Comparison of ENCODE assay signal across 8 mouse cellular contexts in the genomic region with DNA sequence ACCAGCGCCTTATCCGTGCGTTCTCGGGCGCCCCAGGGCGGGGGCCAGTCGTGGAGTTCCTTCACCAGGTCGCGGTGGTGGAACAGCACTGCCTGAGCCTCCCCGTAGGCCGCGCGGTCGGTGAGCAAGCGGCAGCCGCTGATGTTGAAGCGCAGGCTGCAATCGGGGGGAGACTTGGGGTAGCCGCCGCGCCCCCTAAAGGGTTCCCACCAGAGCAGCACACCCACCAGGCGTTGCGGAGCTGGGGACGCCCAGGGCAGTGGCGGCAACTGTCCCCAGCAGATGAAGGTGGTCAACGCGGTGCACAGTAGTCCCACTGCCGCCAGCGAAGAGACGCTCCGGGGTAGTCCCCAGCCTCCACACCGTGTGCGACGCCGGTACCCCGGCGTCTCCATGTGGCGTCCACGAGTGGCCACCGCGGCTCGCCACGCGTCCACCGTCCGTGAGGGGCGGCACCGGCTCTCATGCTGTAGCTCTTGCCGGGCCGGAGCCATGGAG. TPM values are rescaled to one million over a fixed set of nuclear protein-coding genes. Genes with fewer than 3 reads are reported as not detected.
DNase-seq lines count a peak whose midpoint lies in the region; ATAC-seq lines count a peak whose summit lies in the region.

No protein-coding gene starts in this region.

- peaks cover 17% of the 10 kb centered on the region for H3K27me3 ChIP-seq in liver, embryonic 11.5 days (replicated peaks; ENCODE audit: control insufficient read depth, insufficient read depth, low read length)
- H3K27me3 ChIP-seq in neural tube, embryonic 11.5 days (ENCODE audit: control insufficient read depth, insufficient read depth, low read length), result peaks cover 9% of the 10 kb centered on the region

- H3K4me3 ChIP-seq in liver, embryonic 11.5 days (ENCODE audit: low read depth, low read length), result peak overlapping the region; percentile 55
- H3K4me3 ChIP-seq in neural tube, embryonic 11.5 days (ENCODE audit: low read depth, low read length), result peak overlapping the region; percentile 45

- H3K36me3 ChIP-seq in liver, embryonic 11.5 days (ENCODE audit: control insufficient read depth, insufficient read depth, low read length), result no peaks in the 10 kb centered on the region
- H3K36me3 ChIP-seq in neural tube, embryonic 11.5 days (ENCODE audit: control insufficient read depth, insufficient read depth, low read length), result no peaks in the 10 kb centered on the region

- H3K9ac ChIP-seq in liver, embryonic 11.5 days (ENCODE audit: low read depth, low read length), result peak overlapping the region; percentile 55
- peak overlapping the region; percentile 53 for H3K9ac ChIP-seq in neural tube, embryonic 11.5 days (ENCODE audit: low read length)

- DNase-seq in right cerebral cortex, postnatal 14 days, result peak; percentile 15
- DNase-seq in right cerebral cortex, postnatal 36 days (ENCODE audit: low spot score in 2 of 2), result no peak
- DNase-seq in embryo, embryonic 11 days, result peak; percentile 52
- DNase-seq in liver, embryonic 11.5 days (ENCODE audit: low spot score), result peak; percentile 66
- DNase-seq in neural tube, embryonic 11.5 days (ENCODE audit: low spot score), result peak; percentile 62
- DNase-seq in cerebellum, postnatal 25 days, result no peak
- DNase-seq in cerebellum, adult 11-12 months, result no peak

- no peak overlapping the region for H3K27ac ChIP-seq in liver, embryonic 11.5 days (ENCODE audit: low read depth, low read length)
- H3K27ac ChIP-seq in neural tube, embryonic 11.5 days (ENCODE audit: low read depth, low read length), result 0 out of 2 replicates have a peak overlapping the region, but pooled peaks have one; percentile 3

- peak overlapping the region; percentile 92 for H3K4me2 ChIP-seq in liver, embryonic 11.5 days
- H3K4me2 ChIP-seq in neural tube, embryonic 11.5 days (ENCODE audit: low read depth), result peak overlapping the region; percentile 87

- no peaks in the 10 kb centered on the region for H3K9me3 ChIP-seq in liver, embryonic 11.5 days (ENCODE audit: control insufficient read depth, low read length)
- no peaks in the 10 kb centered on the region for H3K9me3 ChIP-seq in neural tube, embryonic 11.5 days (ENCODE audit: control insufficient read depth, low read length)

- 2% methylated on average over 50 of the region's 50 CpGs for WGBS in liver, embryonic 11.5 days
- WGBS in neural tube, embryonic 11.5 days, result under 1% methylated on average over 42 of the region's 50 CpGs

- ATAC-seq in hematopoietic stem cell, adult 5-6 weeks (replicated peaks in 1 of 2; ENCODE audit: insufficient read depth in 1 of 2, low FRiP score in 2 of 2, low TSS enrichment in 1 of 2, low read depth in 1 of 2, poor library complexity in 2 of 2, severe bottlenecking in 2 of 2), result peak; percentile 53 to 57
- peak; percentile 48 for ATAC-seq in liver, embryonic 11.5 days (replicated peaks; ENCODE audit: low FRiP score)
- ATAC-seq in neural tube, embryonic 11.5 days (ENCODE audit: insufficient read depth, low FRiP score, low TSS enrichment), result peak; percentile 82

- peaks cover 6% of the 10 kb centered on the region; the same call in 1 of the 2 replicates for H3K4me1 ChIP-seq in liver, embryonic 11.5 days (replicated peaks; ENCODE audit: control insufficient read depth, insufficient read depth, low read length)
- H3K4me1 ChIP-seq in neural tube, embryonic 11.5 days (ENCODE audit: control insufficient read depth, insufficient read depth, low read length), result no peaks in the 10 kb centered on the region

RNA-seq across cellular contexts. Expression of a gene that starts 0.6 kb away (rescaled TPM):
- total RNA-seq in hematopoietic stem cell, adult 5-6 weeks (2017), result 3.1 and 5.3 TPM in 2 replicates
- polyA plus RNA-seq in liver, embryonic 11.5 days (2014; fragmentation: Nextera tagmentation; extraction: Ambion mirVana), result 1.7 and 1.9 TPM in 2 replicates
- 2.4 and 3.3 TPM in 2 replicates for polyA plus RNA-seq in neural tube, embryonic 11.5 days (2014; fragmentation: Nextera tagmentation; extraction: Ambion mirVana)

RNA-seq across cellular contexts. Expression of a gene that starts 11.0 kb away (rescaled TPM):
- 0.35 TPM in 1 of 2 replicates, not detected in the other for total RNA-seq in hematopoietic stem cell, adult 5-6 weeks (2017)
- 0.10 and 0.19 TPM in 2 replicates for polyA plus RNA-seq in liver, embryonic 11.5 days (2014; fragmentation: Nextera tagmentation; extraction: Ambion mirVana)
- polyA plus RNA-seq in neural tube, embryonic 11.5 days (2014; fragmentation: Nextera tagmentation; extraction: Ambion mirVana), result 0.85 and 1.1 TPM in 2 replicates

RNA-seq across cellular contexts. Expression of a gene that starts 19.3 kb away (rescaled TPM):
- 4.6 TPM in 1 of 2 replicates, not detected in the other for total RNA-seq in hematopoietic stem cell, adult 5-6 weeks (2017)
- polyA plus RNA-seq in liver, embryonic 11.5 days (2014; fragmentation: Nextera tagmentation; extraction: Ambion mirVana), result not detected in 2 replicates
- polyA plus RNA-seq in neural tube, embryonic 11.5 days (2014; fragmentation: Nextera tagmentation; extraction: Ambion mirVana), result 1.0 TPM in 1 of 2 replicates, not detected in the other

RNA-seq across cellular contexts. Expression of a gene that starts 32.9 kb away (rescaled TPM):
- 63.4 and 89.8 TPM in 2 replicates for total RNA-seq in hematopoietic stem cell, adult 5-6 weeks (2017)
- 33.5 and 41.9 TPM in 2 replicates for polyA plus RNA-seq in liver, embryonic 11.5 days (2014; fragmentation: Nextera tagmentation; extraction: Ambion mirVana)
- polyA plus RNA-seq in neural tube, embryonic 11.5 days (2014; fragmentation: Nextera tagmentation; extraction: Ambion mirVana), result 26.9 and 29.8 TPM in 2 replicates

RNA-seq across cellular contexts. Expression of a gene that starts 33.1 kb away (rescaled TPM):
- total RNA-seq in hematopoietic stem cell, adult 5-6 weeks (2017), result 46.8 and 71.5 TPM in 2 replicates
- 65.1 and 67.8 TPM in 2 replicates for polyA plus RNA-seq in liver, embryonic 11.5 days (2014; fragmentation: Nextera tagmentation; extraction: Ambion mirVana)
- 52.3 and 52.8 TPM in 2 replicates for polyA plus RNA-seq in neural tube, embryonic 11.5 days (2014; fragmentation: Nextera tagmentation; extraction: Ambion mirVana)

Comparison
In these comparisons a context has a peak if more than half of its experiments do, and no peak if none do; other contexts are left out.
1. DNase-seq: peak in right cerebral cortex, postnatal 14 days (single experiment), embryo, embryonic 11 days (single experiment), liver, embryonic 11.5 days (single experiment) and neural tube, embryonic 11.5 days (single experiment); none in right cerebral cortex, postnatal 36 days (0 of 2), cerebellum, postnatal 25 days (0 of 2) and cerebellum, adult 11-12 months (single experiment).
2. Peak in every context shown above with its lines, with median percentiles within 50 percentile points of each other: ATAC-seq.